Mouse (Mus musculus): ENCODE measurements around the gene Slc30a7. TPM values are rescaled to one million over a fixed set of nuclear protein-coding genes. Genes with fewer than 3 reads are reported as not detected.

Slc30a7 gene
- 25.4 and 29.3 TPM in 2 replicates for polyA plus RNA-seq (2014; fragmentation: Nextera tagmentation; extraction: Ambion mirVana)

DNA sequence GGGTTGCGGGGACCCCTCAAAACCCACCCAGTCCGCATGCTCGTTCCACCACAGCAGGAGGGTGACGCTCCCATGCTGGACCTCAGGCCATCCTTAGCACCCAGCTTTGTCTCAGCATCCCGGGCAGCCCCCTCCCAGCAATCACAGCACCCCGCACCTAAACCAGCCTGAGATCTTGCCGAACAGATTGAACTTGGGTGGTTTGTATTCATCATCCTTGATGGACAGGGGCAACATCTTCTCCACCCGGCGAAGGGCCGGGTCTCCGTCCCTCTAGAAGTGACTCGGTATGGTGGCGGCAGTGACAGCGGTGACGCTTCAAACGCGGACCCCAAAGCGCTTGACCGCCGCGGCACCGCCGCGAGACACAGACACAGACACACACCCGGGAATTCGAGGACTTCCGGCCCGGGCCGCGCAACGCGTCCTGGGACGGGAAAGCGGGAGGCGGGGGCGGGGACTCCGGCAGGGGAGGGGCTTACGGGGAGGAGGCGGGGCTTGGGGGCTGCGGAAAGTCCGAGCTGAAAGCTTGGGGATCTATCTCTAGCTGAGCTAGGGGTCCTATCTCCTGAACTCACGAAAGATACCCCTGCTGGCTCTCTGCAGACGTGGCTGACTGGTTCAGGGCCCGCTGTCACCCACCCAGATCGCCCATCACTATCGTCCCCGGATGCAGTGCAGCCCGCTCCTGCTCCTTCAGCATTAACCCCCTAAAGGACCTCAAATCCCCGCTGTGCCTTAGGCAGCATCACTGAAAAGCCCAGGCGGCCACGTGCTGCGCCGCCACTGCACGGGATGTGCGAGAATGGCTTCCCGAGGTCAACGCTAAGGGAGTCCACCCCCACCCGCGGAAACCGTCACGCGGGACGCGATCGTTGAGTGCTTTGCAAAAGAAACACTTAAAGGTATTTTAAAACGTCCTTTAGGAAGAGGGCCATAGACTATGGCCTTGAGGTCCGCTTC is at the start of gene Slc30a7, which contains the start of gene Extl2:
Slc30a7 (minus strand) TSS at position 429 of the 963 bp plus-strand sequence.
Extl2 (plus strand) TSS at position 485 of the 963 bp plus-strand sequence.
- Histone ChIP-seq H3K36me3 (ENCODE audit: control insufficient read depth, insufficient read depth, low read length) (peaks cover 2% of the 10 kb centered on the region; the same call in 1 of the 2 replicates), H3K27me3 (ENCODE audit: control insufficient read depth, insufficient read depth, low read length) (no peaks in the 10 kb centered on the region), H3K4me2 (peak within 1 kb of the TSS; percentile 89), H3K9ac (ENCODE audit: low read length) (peak within 1 kb of the TSS; percentile 88), H3K9me3 (ENCODE audit: control insufficient read depth, low read length) (no peaks in the 10 kb centered on the region), H3K4me1 (ENCODE audit: control insufficient read depth, insufficient read depth, low read length) (peaks cover 12% of the 10 kb centered on the region), H3K4me3 (ENCODE audit: low read depth, low read length) (peak within 1 kb of the TSS; percentile 79), H3K27ac (ENCODE audit: low read depth, low read length) (peak within 1 kb of the TSS; percentile 72)
- peak; percentile 94 for ATAC-seq (ENCODE audit: low FRiP score)
- DNase-seq (ENCODE audit: low spot score, missing footprints) = peak; percentile 99
- WGBS = under 1% methylated on average over 67 of the region's 67 CpGs

DNA sequence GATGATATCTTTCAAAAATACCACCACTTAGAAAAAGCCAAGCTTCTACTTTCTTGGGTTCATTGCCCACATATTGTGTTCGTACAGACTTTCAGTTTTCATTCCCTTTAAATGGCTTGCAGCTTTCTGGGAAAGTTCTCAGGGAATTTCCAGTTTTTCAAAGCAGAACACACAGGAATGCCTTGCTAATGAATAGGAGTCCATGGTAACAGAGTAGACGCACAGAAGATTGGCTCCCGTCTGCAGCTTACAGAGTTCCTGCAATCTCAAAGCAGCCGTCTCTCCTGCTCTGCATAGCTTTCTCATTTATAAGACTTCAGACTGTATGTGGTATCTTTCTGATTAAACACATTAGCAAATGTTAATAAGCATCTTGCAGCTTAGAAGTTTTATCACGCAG is 39.8 kb upstream of the Slc30a7 start:
- Histone ChIP-seq H3K36me3 (ENCODE audit: control insufficient read depth, insufficient read depth, low read length) (no peaks in the 10 kb centered on the region), H3K27me3 (ENCODE audit: control insufficient read depth, insufficient read depth, low read length) (no peaks in the 10 kb centered on the region), H3K4me2 (no peak overlapping the region), H3K27ac (ENCODE audit: low read depth, low read length) (no peak overlapping the region), H3K4me3 (ENCODE audit: low read depth, low read length) (no peak overlapping the region), H3K9ac (ENCODE audit: low read length) (no peak overlapping the region), H3K9me3 (ENCODE audit: control insufficient read depth, low read length) (no peaks in the 10 kb centered on the region), H3K4me1 (ENCODE audit: control insufficient read depth, insufficient read depth, low read length) (no peaks in the 10 kb centered on the region)
- WGBS = 41% methylated on average over 5 of the region's 5 CpGs
- peak; percentile 76 for ATAC-seq (ENCODE audit: low FRiP score)
- DNase-seq (ENCODE audit: low spot score, missing footprints) = peak; percentile 89

DNA sequence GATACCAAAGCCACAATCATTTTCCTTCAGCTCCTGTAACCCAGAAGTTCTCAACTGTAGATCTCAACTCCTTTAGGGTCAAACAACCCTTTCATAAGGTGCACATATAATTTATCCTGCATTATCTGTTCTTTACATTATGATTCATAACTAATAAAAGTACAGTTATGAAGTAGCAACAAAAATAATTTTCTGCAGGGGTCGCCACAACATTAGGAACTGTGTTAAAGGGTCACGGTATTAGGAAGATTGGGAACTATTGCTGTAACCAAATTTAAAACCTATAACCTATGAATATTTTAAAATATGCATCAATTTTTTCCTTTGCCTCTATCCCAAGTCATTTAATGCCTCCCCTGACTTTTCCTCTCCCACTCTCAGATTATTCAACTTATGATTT is 38.8 kb upstream of the Slc30a7 start:
- Histone ChIP-seq H3K36me3 (ENCODE audit: control insufficient read depth, insufficient read depth, low read length) (no peaks in the 10 kb centered on the region), H3K27me3 (ENCODE audit: control insufficient read depth, insufficient read depth, low read length) (no peaks in the 10 kb centered on the region), H3K4me1 (ENCODE audit: control insufficient read depth, insufficient read depth, low read length) (no peaks in the 10 kb centered on the region), H3K4me2 (no peak overlapping the region), H3K9ac (ENCODE audit: low read length) (no peak overlapping the region), H3K4me3 (ENCODE audit: low read depth, low read length) (no peak overlapping the region), H3K9me3 (ENCODE audit: control insufficient read depth, low read length) (no peaks in the 10 kb centered on the region), H3K27ac (ENCODE audit: low read depth, low read length) (no peak overlapping the region)
- 89% methylated on average over 2 of the region's 2 CpGs for WGBS
- no peak for ATAC-seq (ENCODE audit: low FRiP score)
- no peak for DNase-seq (ENCODE audit: low spot score, missing footprints)

DNA sequence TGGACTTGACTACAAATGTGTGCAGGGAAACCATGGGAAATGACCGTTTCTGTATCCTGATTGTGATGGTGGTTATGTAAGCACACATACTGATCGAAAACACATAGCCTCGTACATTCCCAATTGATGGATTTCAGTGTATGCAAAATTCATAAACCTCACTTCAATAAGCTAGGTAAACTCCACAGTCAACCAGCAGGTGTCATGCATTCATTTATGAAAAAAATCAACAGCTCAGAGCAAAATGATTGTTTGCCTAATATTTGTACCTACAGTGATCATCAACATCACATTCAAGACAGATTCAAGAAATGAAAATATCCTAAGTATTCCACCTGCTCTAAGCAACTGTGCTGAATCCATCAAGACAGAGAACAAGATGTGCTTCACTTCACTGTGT is 33.6 kb upstream of the Slc30a7 start:
- Histone ChIP-seq H3K9ac (ENCODE audit: low read length) (no peak overlapping the region), H3K9me3 (ENCODE audit: control insufficient read depth, low read length) (no peaks in the 10 kb centered on the region), H3K4me2 (no peak overlapping the region), H3K27me3 (ENCODE audit: control insufficient read depth, insufficient read depth, low read length) (no peaks in the 10 kb centered on the region), H3K36me3 (ENCODE audit: control insufficient read depth, insufficient read depth, low read length) (no peaks in the 10 kb centered on the region), H3K27ac (ENCODE audit: low read depth, low read length) (no peak overlapping the region), H3K4me3 (ENCODE audit: low read depth, low read length) (no peak overlapping the region), H3K4me1 (ENCODE audit: control insufficient read depth, insufficient read depth, low read length) (no peaks in the 10 kb centered on the region)
- 89% methylated on average over 3 of the region's 3 CpGs for WGBS
- no peak for ATAC-seq (ENCODE audit: low FRiP score)
- DNase-seq (ENCODE audit: low spot score, missing footprints) = no peak

DNA sequence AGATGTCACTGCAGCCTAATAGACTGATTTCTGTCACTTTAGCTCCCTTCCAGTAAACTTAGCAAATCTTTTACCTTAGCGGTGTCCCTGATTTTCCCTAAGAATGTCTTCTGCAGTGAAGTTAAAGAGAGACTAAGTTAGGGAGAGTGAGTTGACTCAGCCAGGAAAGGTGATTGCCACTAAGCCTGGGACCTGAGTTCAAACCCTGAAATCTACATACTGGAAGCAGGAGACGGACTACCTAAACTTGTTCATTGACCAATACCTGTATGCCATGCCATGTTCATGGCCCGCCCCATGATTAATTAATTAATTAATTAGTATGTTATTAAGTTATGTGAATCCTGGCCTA is 26.6 kb upstream of the Slc30a7 start:
- Histone ChIP-seq H3K27ac (ENCODE audit: low read depth, low read length) (no peak overlapping the region), H3K27me3 (ENCODE audit: control insufficient read depth, insufficient read depth, low read length) (no peaks in the 10 kb centered on the region), H3K9me3 (ENCODE audit: control insufficient read depth, low read length) (no peaks in the 10 kb centered on the region), H3K9ac (ENCODE audit: low read length) (no peak overlapping the region), H3K36me3 (ENCODE audit: control insufficient read depth, insufficient read depth, low read length) (no peaks in the 10 kb centered on the region), H3K4me1 (ENCODE audit: control insufficient read depth, insufficient read depth, low read length) (no peaks in the 10 kb centered on the region), H3K4me3 (ENCODE audit: low read depth, low read length) (no peak overlapping the region), H3K4me2 (no peak overlapping the region)
- WGBS = 58% methylated on average over 3 of the region's 3 CpGs
- DNase-seq (ENCODE audit: low spot score, missing footprints) (peak; percentile 97), ATAC-seq (ENCODE audit: low FRiP score) (peak; percentile 52; the same call in 1 of the 2 replicates)

DNA sequence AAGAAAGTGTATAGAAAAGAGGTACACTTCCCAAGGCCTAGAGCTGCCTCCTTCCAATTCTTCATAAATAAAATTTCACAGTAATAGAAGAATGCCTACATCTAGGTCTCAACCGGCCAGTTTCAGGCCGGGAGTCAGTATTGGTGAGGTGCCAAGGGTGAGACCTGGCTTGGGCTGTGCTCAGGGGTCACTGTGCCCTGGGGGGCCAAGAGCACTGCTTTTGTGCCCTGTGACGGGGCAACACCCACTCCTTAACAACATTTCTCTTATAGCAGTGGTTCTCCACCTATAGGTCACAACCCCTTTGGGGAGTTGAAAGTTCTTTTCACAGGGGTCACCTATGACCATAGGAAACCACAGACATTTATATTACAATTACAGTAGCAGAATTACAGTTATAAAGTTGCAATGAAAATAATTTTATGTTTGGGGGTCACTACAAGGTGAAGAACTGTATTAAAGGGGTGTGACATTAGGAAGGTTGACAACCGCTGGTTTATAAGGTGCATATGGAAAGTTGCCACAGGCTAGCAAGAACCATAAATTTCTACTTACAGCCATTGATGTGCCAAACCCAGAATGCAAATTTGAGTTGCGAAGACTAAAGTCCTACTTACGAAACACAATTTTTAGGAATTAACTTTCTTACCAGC is 26.1 kb upstream of the Slc30a7 start:
- DNase-seq (ENCODE audit: low spot score, missing footprints) = no peak
- Histone ChIP-seq H3K4me1 (ENCODE audit: control insufficient read depth, insufficient read depth, low read length) (no peaks in the 10 kb centered on the region), H3K36me3 (ENCODE audit: control insufficient read depth, insufficient read depth, low read length) (no peaks in the 10 kb centered on the region), H3K9me3 (ENCODE audit: control insufficient read depth, low read length) (no peaks in the 10 kb centered on the region), H3K4me3 (ENCODE audit: low read depth, low read length) (no peak overlapping the region), H3K27me3 (ENCODE audit: control insufficient read depth, insufficient read depth, low read length) (no peaks in the 10 kb centered on the region), H3K9ac (ENCODE audit: low read length) (no peak overlapping the region), H3K4me2 (no peak overlapping the region), H3K27ac (ENCODE audit: low read depth, low read length) (no peak overlapping the region)
- 61% methylated on average over 6 of the region's 6 CpGs for WGBS
- peak; percentile 55; the same call in 1 of the 2 replicates for ATAC-seq (ENCODE audit: low FRiP score)

DNA sequence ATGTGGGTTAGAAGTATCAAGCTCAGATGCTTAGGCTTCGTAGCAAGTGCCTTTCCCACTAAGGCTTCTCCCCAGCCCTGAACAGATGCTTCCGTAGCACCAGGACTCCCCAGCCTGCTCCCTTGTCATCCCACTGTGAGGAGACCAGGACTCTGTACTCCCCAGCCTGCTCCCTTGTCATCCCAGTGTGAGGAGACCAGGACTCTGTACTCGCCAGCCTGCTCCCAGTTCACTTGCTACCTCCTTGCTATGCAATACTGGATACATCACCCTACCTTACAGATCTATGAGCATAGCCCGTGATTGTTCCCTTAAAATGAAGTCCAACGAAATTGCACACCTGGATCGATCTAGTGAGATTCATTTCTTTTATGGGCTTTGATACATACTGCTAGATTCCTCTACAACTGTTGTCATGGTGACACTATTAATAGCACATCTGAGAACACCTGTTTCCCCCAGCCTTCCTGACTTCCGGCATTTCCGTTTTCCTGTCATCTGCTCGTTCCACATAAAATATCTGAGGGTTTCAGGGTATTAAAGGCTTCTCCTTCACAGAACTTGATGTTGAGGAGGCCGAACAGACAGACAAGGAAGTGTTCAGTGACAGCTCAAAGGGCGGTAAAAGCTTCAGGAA is 23.1 kb upstream of the Slc30a7 start:
- Histone ChIP-seq H3K27me3 (ENCODE audit: control insufficient read depth, insufficient read depth, low read length) (no peaks in the 10 kb centered on the region), H3K4me2 (no peak overlapping the region), H3K4me1 (ENCODE audit: control insufficient read depth, insufficient read depth, low read length) (no peaks in the 10 kb centered on the region), H3K36me3 (ENCODE audit: control insufficient read depth, insufficient read depth, low read length) (no peaks in the 10 kb centered on the region), H3K9ac (ENCODE audit: low read length) (no peak overlapping the region), H3K4me3 (ENCODE audit: low read depth, low read length) (no peak overlapping the region), H3K27ac (ENCODE audit: low read depth, low read length) (no peak overlapping the region), H3K9me3 (ENCODE audit: control insufficient read depth, low read length) (no peaks in the 10 kb centered on the region)
- ATAC-seq (ENCODE audit: low FRiP score) = no peak
- WGBS = 80% methylated on average over 11 of the region's 11 CpGs
- DNase-seq (ENCODE audit: low spot score, missing footprints) = no peak

DNA sequence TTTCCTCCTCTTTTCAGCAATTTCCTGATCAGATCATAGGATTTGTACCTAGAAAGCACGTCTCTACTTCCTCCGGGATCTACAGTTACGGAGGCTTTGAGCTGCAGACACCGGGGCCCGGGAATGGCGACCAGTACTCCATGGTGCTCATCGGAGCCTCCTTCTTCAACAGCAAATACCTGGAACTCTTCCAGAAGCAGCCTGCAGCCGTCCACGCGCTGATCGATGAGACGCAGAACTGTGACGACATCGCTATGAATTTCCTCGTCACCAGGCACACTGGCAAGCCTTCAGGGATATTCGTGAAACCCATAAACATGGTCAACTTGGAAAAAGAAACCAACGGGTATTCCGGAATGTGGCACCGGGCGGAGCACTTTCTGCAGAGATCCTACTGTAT is 19.8 kb upstream of the Slc30a7 start:
- no peak for ATAC-seq (ENCODE audit: low FRiP score)
- 95% methylated on average over 20 of the region's 20 CpGs for whole genome bisulfite sequencing
- H3K4me3 ChIP-seq (ENCODE audit: low read depth, low read length) = no peak overlapping the region
- H3K36me3 ChIP-seq (ENCODE audit: control insufficient read depth, insufficient read depth, low read length) = no peaks in the 10 kb centered on the region
- H3K27me3 ChIP-seq (ENCODE audit: control insufficient read depth, insufficient read depth, low read length) = no peaks in the 10 kb centered on the region
- H3K4me1 ChIP-seq (ENCODE audit: control insufficient read depth, insufficient read depth, low read length) = no peaks in the 10 kb centered on the region
- H3K9ac ChIP-seq (ENCODE audit: low read length) = no peak overlapping the region
- H3K4me2 ChIP-seq = no peak overlapping the region
- H3K9me3 ChIP-seq (ENCODE audit: control insufficient read depth, low read length) = no peaks in the 10 kb centered on the region
- no peak overlapping the region for H3K27ac ChIP-seq (ENCODE audit: low read depth, low read length)
- no peak for DNase-seq (ENCODE audit: low spot score, missing footprints)
